ENCODE assay signal across 15 mouse cellular contexts in the genomic region with DNA sequence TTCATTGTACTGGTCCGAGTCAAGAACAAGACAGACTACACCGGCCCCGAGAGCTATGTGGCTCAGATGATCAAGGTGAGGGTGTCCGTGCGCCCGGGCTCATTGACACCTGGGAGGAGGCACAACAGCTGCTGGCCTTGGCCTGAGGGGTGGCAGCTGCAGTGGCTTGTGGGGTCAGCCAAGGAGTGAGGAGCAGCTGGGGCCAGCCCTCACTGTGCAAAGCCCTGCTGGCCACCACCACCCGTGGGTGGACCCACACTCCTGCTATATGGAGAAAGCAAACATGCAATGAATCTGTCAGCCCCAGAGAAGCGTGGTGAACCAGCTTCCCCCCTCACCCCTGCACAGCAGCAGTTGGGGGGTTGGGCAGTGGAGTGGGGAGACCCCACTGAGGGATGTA. TPM values are rescaled to one million over a fixed set of nuclear protein-coding genes. Genes with fewer than 3 reads are reported as not detected.
DNase-seq lines count a peak whose midpoint lies in the region; ATAC-seq lines count a peak whose summit lies in the region.
"Had no signal": no experiment of that assay in that cellular context is flagged by ENCODE, and none has a peak within 500 bp of the region (broad histone marks: within the 10 kb centered on the region; RNA-seq: fewer than 3 reads in every experiment).

No protein-coding gene starts in this region.

- DNase-seq in gastrocnemius, postnatal 10 days: peak; percentile 43
- DNase-seq in gastrocnemius, postnatal 36 days: no peak
- DNase-seq in kidney, postnatal 36 days: no peak
- no peak for DNase-seq in layer of hippocampus, postnatal 14 days (ENCODE audit: low spot score in 2 of 2)
- DNase-seq: thymus, postnatal 25 days had no signal

- peaks cover 80% of the 10 kb centered on the region for H3K36me3 ChIP-seq in kidney, embryonic 15.5 days
- H3K36me3 ChIP-seq in forebrain, embryonic 16.5 days (ENCODE audit: control insufficient read depth, insufficient read depth): no peaks in the 10 kb centered on the region
- H3K36me3 ChIP-seq in midbrain, embryonic 13.5 days: peaks cover 31% of the 10 kb centered on the region

- H3K27ac ChIP-seq in kidney, embryonic 15.5 days: peak overlapping the region; percentile 19; the same call in 1 of the 2 replicates
- 0 out of 2 replicates have a peak overlapping the region, but pooled peaks have one; percentile 17 for H3K27ac ChIP-seq in forebrain, embryonic 16.5 days (ENCODE audit: low read length)
- H3K27ac ChIP-seq in midbrain, embryonic 13.5 days: peak overlapping the region; percentile 56; the same call in 1 of the 2 replicates
- H3K27ac ChIP-seq: gastrocnemius, adult 2 months; heart, embryonic 13.5 days; liver, embryonic 12.5 days had no signal

- ATAC-seq in kidney, embryonic 15.5 days (replicated peaks; ENCODE audit: low FRiP score): no peak
- peak; percentile 11; the same call in 1 of the 2 replicates for ATAC-seq in forebrain, embryonic 16.5 days
- ATAC-seq in midbrain, embryonic 13.5 days: peak; percentile 9; the same call in 1 of the 2 replicates
- ATAC-seq in activated CD4-positive, CD25-positive, alpha-beta regulatory T cell, adult 4 months: no peak
- ATAC-seq: liver, embryonic 12.5 days had no signal

- H3K4me2 ChIP-seq in kidney, embryonic 15.5 days: no peak overlapping the region
- no peak overlapping the region for H3K4me2 ChIP-seq in forebrain, embryonic 16.5 days (ENCODE audit: low read length)
- no peak overlapping the region for H3K4me2 ChIP-seq in midbrain, embryonic 13.5 days (replicated peaks)
- H3K4me2 ChIP-seq: heart, embryonic 13.5 days; liver, embryonic 12.5 days had no signal

- no peaks in the 10 kb centered on the region for H3K27me3 ChIP-seq in kidney, embryonic 15.5 days
- no peaks in the 10 kb centered on the region for H3K27me3 ChIP-seq in forebrain, embryonic 16.5 days (replicated peaks; ENCODE audit: control insufficient read depth, insufficient read depth, low read length)
- peaks cover 4% of the 10 kb centered on the region for H3K27me3 ChIP-seq in midbrain, embryonic 13.5 days
- H3K27me3 ChIP-seq: heart, embryonic 13.5 days; liver, embryonic 12.5 days had no signal

- 42% methylated on average over 8 of the region's 8 CpGs for WGBS in kidney, embryonic 15.5 days
- 62% methylated on average over 8 of the region's 8 CpGs for WGBS in forebrain, embryonic 16.5 days
- WGBS in midbrain, embryonic 13.5 days: 60% methylated on average over 8 of the region's 8 CpGs

- H3K9ac ChIP-seq in kidney, embryonic 15.5 days: no peak overlapping the region
- no peak overlapping the region for H3K9ac ChIP-seq in forebrain, embryonic 16.5 days (replicated peaks; ENCODE audit: low read depth, low read length)
- no peak overlapping the region for H3K9ac ChIP-seq in midbrain, embryonic 13.5 days (replicated peaks)
- H3K9ac ChIP-seq: heart, embryonic 13.5 days; liver, embryonic 12.5 days had no signal

- no peak overlapping the region for H3K4me3 ChIP-seq in kidney, embryonic 15.5 days (replicated peaks)
- no peak overlapping the region for H3K4me3 ChIP-seq in forebrain, embryonic 16.5 days (replicated peaks; ENCODE audit: low read length)
- no peak overlapping the region for H3K4me3 ChIP-seq in midbrain, embryonic 13.5 days (replicated peaks)
- H3K4me3 ChIP-seq: heart, embryonic 13.5 days; liver, embryonic 12.5 days had no signal

- peaks cover 27% of the 10 kb centered on the region for H3K4me1 ChIP-seq in kidney, embryonic 15.5 days
- peaks cover 17% of the 10 kb centered on the region for H3K4me1 ChIP-seq in forebrain, embryonic 16.5 days (replicated peaks; ENCODE audit: control insufficient read depth, insufficient read depth, low read length)
- H3K4me1 ChIP-seq in midbrain, embryonic 13.5 days (replicated peaks): peaks cover 21% of the 10 kb centered on the region

- no peaks in the 10 kb centered on the region for H3K9me3 ChIP-seq in kidney, embryonic 15.5 days (replicated peaks)
- H3K9me3 ChIP-seq in forebrain, embryonic 16.5 days (ENCODE audit: control insufficient read depth, low read length): no peaks in the 10 kb centered on the region
- no peaks in the 10 kb centered on the region for H3K9me3 ChIP-seq in midbrain, embryonic 13.5 days
- H3K9me3 ChIP-seq: heart, embryonic 13.5 days; liver, embryonic 12.5 days had no signal

- intact Hi-C loops in gastrocnemius, postnatal 36 days (cut with DNase I): loop anchor here (10.0 kb wide), 1 partner anchor 395 kb away; no protein-coding TSS in a partner anchor

RNA-seq across cellular contexts. Expression of gene Uqcc2, which starts 13.8 kb away (rescaled TPM):
- total RNA-seq in gastrocnemius, postnatal 10 days (2021): 100 to 1,000 TPM; 300 to 343 TPM
- 100 to 1,000 TPM; 374 to 378 TPM for total RNA-seq in gastrocnemius, postnatal 36 days (2021)
- 297 and 300 TPM in 2 replicates for polyA plus RNA-seq in kidney, embryonic 15.5 days (2015; fragmentation: Nextera tagmentation; extraction: Ambion mirVana)
- 253 and 266 TPM in 2 replicates for polyA plus RNA-seq in forebrain, embryonic 16.5 days (2015; fragmentation: Nextera tagmentation; extraction: Ambion mirVana)
- 356 and 378 TPM in 2 replicates for polyA plus RNA-seq in midbrain, embryonic 13.5 days (2015; fragmentation: Nextera tagmentation; extraction: Ambion mirVana)
- total RNA-seq in layer of hippocampus, postnatal 14 days (2021): 100 to 1,000 TPM; 165 to 168 TPM
- polyA plus RNA-seq in activated CD4-positive, CD25-positive, alpha-beta regulatory T cell, adult 4 months (2017; shearing (Covaris generic)): 100 to 1,000 TPM; 133 to 145 TPM

RNA-seq across cellular contexts. Expression of gene Ip6k3, which starts 47.6 kb away (rescaled TPM):
- 10 to 100 TPM; 63.5 to 81.2 TPM for total RNA-seq in gastrocnemius, postnatal 10 days (2021)
- total RNA-seq in gastrocnemius, postnatal 36 days (2021): 10 to 100 TPM; 56.6 to 86.1 TPM
- polyA plus RNA-seq in kidney, embryonic 15.5 days (2015; fragmentation: Nextera tagmentation; extraction: Ambion mirVana): 0.10 and 0.27 TPM in 2 replicates
- 0.30 TPM in 1 of 2 replicates, not detected in the other for polyA plus RNA-seq in forebrain, embryonic 16.5 days (2015; fragmentation: Nextera tagmentation; extraction: Ambion mirVana)
- 0.22 and 0.46 TPM in 2 replicates for polyA plus RNA-seq in midbrain, embryonic 13.5 days (2015; fragmentation: Nextera tagmentation; extraction: Ambion mirVana)
- total RNA-seq in layer of hippocampus, postnatal 14 days (2021): under 1 TPM in 1 of 2 experiments, not detected in 1; 0.36 TPM
- not detected for polyA plus RNA-seq in activated CD4-positive, CD25-positive, alpha-beta regulatory T cell, adult 4 months (2017; shearing (Covaris generic))
- total RNA-seq: MEL; neutrophil, adult 5-6 weeks had no signal
- polyA plus RNA-seq: intestine, embryonic 14.5 days had no signal

Comparison
In these comparisons a context has a peak if more than half of its experiments do, and no peak if none do; other contexts are left out.
1. ATAC-seq: peak in forebrain, embryonic 16.5 days (single experiment) and midbrain, embryonic 13.5 days (single experiment); none in kidney, embryonic 15.5 days (single experiment) and activated CD4-positive, CD25-positive, alpha-beta regulatory T cell, adult 4 months (single experiment).
2. Peak in every context shown above with its lines, with median percentiles within 50 percentile points of each other: H3K27ac ChIP-seq.